8 mouse cellular contexts compared by ENCODE assay signal in genomic region chr6:83711725-83712475, GRCm38 (mm10). TPM values are rescaled to one million over a fixed set of nuclear protein-coding genes. Genes with fewer than 3 reads are reported as not detected.
A peak's percentile ranks its signal among the peaks of the same experiment; 100 is the strongest.
DNase-seq lines count a peak whose midpoint lies in the region; ATAC-seq and TF ChIP-seq lines count a peak whose summit lies in the region.
"Had no signal": no experiment of that assay in that cellular context is flagged by ENCODE, and none has a peak within 500 bp of the region (broad histone marks: within the 10 kb centered on the region; RNA-seq: fewer than 3 reads in every experiment).

No protein-coding gene starts in this region.

- H3K4me2 ChIP-seq in forebrain, embryonic 14.5 days (ENCODE audit: low read length) = peak overlapping the region; percentile 63
- peak overlapping the region; percentile 62; the same call in 1 of the 2 replicates for H3K4me2 ChIP-seq in liver, embryonic 15.5 days

- no peak overlapping the region for H3K27ac ChIP-seq in testis, adult 2 months (ENCODE audit: control insufficient read depth, insufficient read depth, low read depth, low read length)
- H3K27ac ChIP-seq in forebrain, embryonic 14.5 days (ENCODE audit: low read depth, low read length) = no peak overlapping the region
- no peak overlapping the region for H3K27ac ChIP-seq in liver, embryonic 15.5 days (replicated peaks)

- H3K9ac ChIP-seq in forebrain, embryonic 14.5 days (ENCODE audit: low read length) = no peak overlapping the region
- no peak overlapping the region for H3K9ac ChIP-seq in liver, embryonic 15.5 days

- no peaks in the 10 kb centered on the region for H3K36me3 ChIP-seq in testis, adult 2 months (ENCODE audit: control insufficient read depth, insufficient read depth, low read length)
- H3K36me3 ChIP-seq in forebrain, embryonic 14.5 days (ENCODE audit: control insufficient read depth, insufficient read depth, low read length) = no peaks in the 10 kb centered on the region
- no peaks in the 10 kb centered on the region for H3K36me3 ChIP-seq in liver, embryonic 15.5 days (replicated peaks)

- TF ChIP-seq CTCF in testis, adult 2 months (IDR thresholded peaks at IDR 0.05; ENCODE audit: control insufficient read depth, insufficient read depth, insufficient replicate concordance, low read depth, low read length) = no peak

- intact Hi-C loops in left cerebral cortex, postnatal 25 days (cut with DNase I) = loop anchor here (10.0 kb wide), 2 partner anchors 637 to 873 kb away; partner anchors contain the start of genes Pcgf1 and Tlx2
- intact Hi-C loops in left cerebral cortex, postnatal 10 days (cut with DNase I) = no loop called here

- H3K4me3 ChIP-seq in testis, adult 2 months (ENCODE audit: control insufficient read depth, low read depth, low read length) = peak overlapping the region; percentile 79
- peak overlapping the region; percentile 36 for H3K4me3 ChIP-seq in forebrain, embryonic 14.5 days (ENCODE audit: low read depth, low read length)
- H3K4me3 ChIP-seq in liver, embryonic 15.5 days (replicated peaks) = no peak overlapping the region

- ATAC-seq in forebrain, embryonic 14.5 days = no peak
- no peak for ATAC-seq in liver, embryonic 15.5 days (ENCODE audit: insufficient read depth)

- no peak for DNase-seq in testis, postnatal 10 days (ENCODE audit: low spot score)
- no peak for DNase-seq in forebrain, embryonic 14.5 days (ENCODE audit: low spot score)
- DNase-seq in left cerebral cortex, postnatal 25 days (ENCODE audit: low spot score in 2 of 2) = no peak
- no peak for DNase-seq in ovary, adult 18-20 months (ENCODE audit: low spot score)
- no peak for DNase-seq in left cerebral cortex, postnatal 10 days (ENCODE audit: extremely low spot score in 1 of 2, low spot score in 2 of 2)

- TF ChIP-seq POLR2A in testis, adult 2 months (IDR thresholded peaks at IDR 0.05; ENCODE audit: control insufficient read depth, low read depth, low read length) = peak; percentile 30; the same call in 1 of the 2 replicates

- WGBS in forebrain, embryonic 14.5 days = 2% methylated on average over 45 of the region's 45 CpGs
- 5% methylated on average over 45 of the region's 45 CpGs for WGBS in liver, embryonic 15.5 days (ENCODE audit: insufficient replicate concordance)

- H3K4me1 ChIP-seq in testis, adult 2 months (ENCODE audit: control insufficient read depth, insufficient read depth, low read length) = peaks cover 35% of the 10 kb centered on the region
- H3K4me1 ChIP-seq in forebrain, embryonic 14.5 days (ENCODE audit: control insufficient read depth, insufficient read depth, low read length) = peaks cover 12% of the 10 kb centered on the region
- peaks cover 13% of the 10 kb centered on the region for H3K4me1 ChIP-seq in liver, embryonic 15.5 days (replicated peaks)

- H3K9me3 ChIP-seq in forebrain, embryonic 14.5 days (replicated peaks; ENCODE audit: control insufficient read depth, low read length) = no peaks in the 10 kb centered on the region
- H3K9me3 ChIP-seq in liver, embryonic 15.5 days (replicated peaks) = no peaks in the 10 kb centered on the region

- H3K27me3 ChIP-seq in testis, adult 2 months (ENCODE audit: control insufficient read depth, insufficient read depth, low read length) = no peaks in the 10 kb centered on the region
- H3K27me3 ChIP-seq in forebrain, embryonic 14.5 days (replicated peaks; ENCODE audit: control insufficient read depth, insufficient read depth, low read length) = peaks cover 98% of the 10 kb centered on the region
- H3K27me3 ChIP-seq in liver, embryonic 15.5 days = peaks cover 100% of the 10 kb centered on the region

RNA-seq across cellular contexts. Expression of gene Vax2, which starts 0.8 kb away (rescaled TPM):
- polyA plus RNA-seq in testis, adult 2 months (2012; rRNA removed) = 2.1 TPM in 2 replicates
- polyA plus RNA-seq in forebrain, embryonic 14.5 days (2014; fragmentation: Nextera tagmentation; extraction: Ambion mirVana) = not detected in 2 replicates
- polyA plus RNA-seq in liver, embryonic 15.5 days (2015; fragmentation: Nextera tagmentation; extraction: Ambion mirVana) = not detected in 2 replicates
- total RNA-seq in left cerebral cortex, postnatal 25 days (2021) = not detected
- total RNA-seq in left cerebral cortex, postnatal 10 days (2021) = not detected
- total RNA-seq: adrenal gland, postnatal 4 days had no signal

RNA-seq across cellular contexts. Expression of gene Atp6v1b1, which starts 30.9 kb away (rescaled TPM):
- polyA plus RNA-seq in testis, adult 2 months (2012; rRNA removed) = 12.4 and 17.2 TPM in 2 replicates
- not detected in 2 replicates for polyA plus RNA-seq in forebrain, embryonic 14.5 days (2014; fragmentation: Nextera tagmentation; extraction: Ambion mirVana)
- polyA plus RNA-seq in liver, embryonic 15.5 days (2015; fragmentation: Nextera tagmentation; extraction: Ambion mirVana) = not detected in 2 replicates
- not detected for total RNA-seq in left cerebral cortex, postnatal 25 days (2021)
- total RNA-seq in left cerebral cortex, postnatal 10 days (2021) = under 1 TPM; 0.18 to 0.32 TPM

RNA-seq across cellular contexts. Expression of gene Cd207, which starts 34.2 kb away (rescaled TPM):
- not detected in 2 replicates for polyA plus RNA-seq in testis, adult 2 months (2012; rRNA removed)
- polyA plus RNA-seq in forebrain, embryonic 14.5 days (2014; fragmentation: Nextera tagmentation; extraction: Ambion mirVana) = not detected in 2 replicates
- polyA plus RNA-seq in liver, embryonic 15.5 days (2015; fragmentation: Nextera tagmentation; extraction: Ambion mirVana) = 0.85 and 0.92 TPM in 2 replicates
- total RNA-seq in left cerebral cortex, postnatal 25 days (2021) = not detected
- total RNA-seq in left cerebral cortex, postnatal 10 days (2021) = not detected

RNA-seq across cellular contexts. Expression of gene Ankrd53, which starts 50.5 kb away (rescaled TPM):
- polyA plus RNA-seq in testis, adult 2 months (2012; rRNA removed) = 90.8 and 94.2 TPM in 2 replicates
- not detected in 2 replicates for polyA plus RNA-seq in forebrain, embryonic 14.5 days (2014; fragmentation: Nextera tagmentation; extraction: Ambion mirVana)
- not detected in 2 replicates for polyA plus RNA-seq in liver, embryonic 15.5 days (2015; fragmentation: Nextera tagmentation; extraction: Ambion mirVana)
- not detected for total RNA-seq in left cerebral cortex, postnatal 25 days (2021)
- total RNA-seq in left cerebral cortex, postnatal 10 days (2021) = not detected

RNA-seq across cellular contexts. Expression of gene Clec4f, which starts 55.9 kb away (rescaled TPM):
- polyA plus RNA-seq in testis, adult 2 months (2012; rRNA removed) = 0.14 TPM in 1 of 2 replicates, not detected in the other
- not detected in 2 replicates for polyA plus RNA-seq in forebrain, embryonic 14.5 days (2014; fragmentation: Nextera tagmentation; extraction: Ambion mirVana)
- polyA plus RNA-seq in liver, embryonic 15.5 days (2015; fragmentation: Nextera tagmentation; extraction: Ambion mirVana) = 10.5 and 17.6 TPM in 2 replicates
- not detected for total RNA-seq in left cerebral cortex, postnatal 25 days (2021)
- total RNA-seq in left cerebral cortex, postnatal 10 days (2021) = under 1 TPM; 0.21 to 0.63 TPM

Comparison
In these comparisons a context has a peak if more than half of its experiments do, and no peak if none do; other contexts are left out.
1. RNA of gene Atp6v1b1, which starts 30.9 kb away (polyA plus RNA-seq): 12.4 to 17.2 TPM in testis, adult 2 months; not detected in forebrain, embryonic 14.5 days and not detected in liver, embryonic 15.5 days; every median in the first group is over 10 times any median in the second.